Mouse (Mus musculus): ENCODE results near the gene Defa22. TPM values are rescaled to one million over a fixed set of nuclear protein-coding genes. Genes with fewer than 3 reads are reported as not detected.
"Not testable (repeated sequence)": the region's sequence is repeated elsewhere in the genome, so short reads cannot be mapped to it uniquely, and the experiment has no call there.

Gene Defa22
- polyA plus RNA-seq (2014; fragmentation: Nextera tagmentation; extraction: Ambion mirVana) = not detected in 2 replicates

DNA sequence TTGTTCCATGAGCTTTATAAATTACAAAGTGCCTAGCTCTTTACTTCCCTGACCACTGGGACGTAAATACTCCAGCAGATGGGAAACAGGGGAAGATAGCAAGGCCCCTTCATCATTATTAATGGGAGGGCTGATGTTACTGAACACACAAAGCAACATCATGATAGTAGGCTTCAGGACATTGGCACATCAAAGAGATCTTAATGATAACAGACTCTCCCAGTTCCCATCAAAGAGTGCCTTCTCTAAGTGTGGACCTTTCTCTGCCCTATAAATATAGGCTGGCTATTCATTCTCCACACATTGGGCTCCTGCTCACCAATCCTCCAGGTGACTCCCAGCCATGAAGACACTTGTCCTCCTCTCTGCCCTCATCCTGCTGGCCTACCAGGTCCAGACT, at the start of gene Defa22:
TSS of gene Defa22 (plus strand) at position 301 of the 400 bp plus-strand sequence.
- H3K9ac ChIP-seq (ENCODE audit: low read length); H3K36me3 ChIP-seq (ENCODE audit: control insufficient read depth, insufficient read depth, low read length); H3K4me2 ChIP-seq (ENCODE audit: low read depth, low read length, severe bottlenecking); H3K27ac ChIP-seq (ENCODE audit: low read depth, low read length); H3K4me3 ChIP-seq (ENCODE audit: low read depth, low read length); H3K9me3 ChIP-seq (ENCODE audit: control insufficient read depth, low read length); DNase-seq (ENCODE audit: low spot score); H3K4me1 ChIP-seq (replicated peaks; ENCODE audit: control insufficient read depth, insufficient read depth, low read length); H3K27me3 ChIP-seq (ENCODE audit: control insufficient read depth, insufficient read depth, low read length); ATAC-seq (replicated peaks; ENCODE audit: low FRiP score): not testable (repeated sequence)
- no CpG with 5 or more reads among the region's 1 CpGs for WGBS

DNA sequence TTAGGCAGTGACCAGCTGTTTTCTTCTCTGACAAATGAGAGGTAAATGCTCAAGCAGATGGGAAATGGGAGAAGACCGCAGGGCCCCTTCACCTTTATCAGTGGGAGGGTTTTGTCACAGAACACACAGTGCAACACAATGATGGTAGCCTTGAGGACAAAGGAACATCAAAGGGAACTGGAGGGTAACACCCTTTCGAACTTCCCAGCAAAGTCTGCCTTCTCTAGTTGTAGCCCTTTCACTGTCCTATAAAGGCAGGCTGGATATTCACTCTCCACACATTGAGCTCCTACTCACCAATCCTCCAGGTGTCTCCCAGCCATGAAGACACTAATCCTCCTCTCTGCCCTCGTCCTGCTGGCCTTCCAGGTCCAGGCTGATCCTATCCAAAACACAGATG, 27.7 kb upstream of the Defa22 start, which contains the start of gene Defa30:
TSS of gene Defa30 (plus strand) at position 301 of the 400 bp plus-strand sequence.
- not testable (repeated sequence) for H3K4me3 ChIP-seq (ENCODE audit: low read depth, low read length); ATAC-seq (replicated peaks; ENCODE audit: low FRiP score); H3K36me3 ChIP-seq (ENCODE audit: control insufficient read depth, insufficient read depth, low read length); H3K9me3 ChIP-seq (ENCODE audit: control insufficient read depth, low read length); DNase-seq (ENCODE audit: low spot score); H3K27ac ChIP-seq (ENCODE audit: low read depth, low read length); H3K4me1 ChIP-seq (replicated peaks; ENCODE audit: control insufficient read depth, insufficient read depth, low read length); H3K4me2 ChIP-seq (ENCODE audit: low read depth, low read length, severe bottlenecking); H3K9ac ChIP-seq (ENCODE audit: low read length); H3K27me3 ChIP-seq (ENCODE audit: control insufficient read depth, insufficient read depth, low read length)
- WGBS = 54% methylated on average over 3 of the region's 3 CpGs

DNA sequence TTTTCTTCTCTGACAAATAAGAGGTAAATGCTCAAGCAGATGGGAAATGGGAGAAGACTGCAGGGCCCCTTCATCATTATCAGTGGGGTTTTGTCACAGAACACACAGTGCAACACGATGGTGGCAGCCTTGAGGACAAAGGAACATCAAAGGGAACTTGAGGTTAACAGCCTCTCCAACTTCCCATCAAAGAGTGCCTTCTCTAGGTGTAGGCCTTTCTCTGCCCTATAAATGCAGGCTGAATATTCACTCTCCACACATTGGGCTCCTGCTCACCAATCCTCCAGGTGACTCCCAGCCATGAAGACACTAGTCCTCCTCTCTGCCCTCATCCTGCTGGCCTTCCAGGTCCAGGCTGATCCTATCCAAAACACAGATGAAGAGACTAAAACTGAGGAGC, 29.2 kb downstream of the Defa22 start, which contains the start of gene Defa31:
TSS of gene Defa31 (plus strand) at position 301 of the 400 bp plus-strand sequence.
- not testable (repeated sequence) for H3K9ac ChIP-seq (ENCODE audit: low read length); H3K27me3 ChIP-seq (ENCODE audit: control insufficient read depth, insufficient read depth, low read length); H3K9me3 ChIP-seq (ENCODE audit: control insufficient read depth, low read length); H3K4me1 ChIP-seq (replicated peaks; ENCODE audit: control insufficient read depth, insufficient read depth, low read length); H3K27ac ChIP-seq (ENCODE audit: low read depth, low read length); H3K4me2 ChIP-seq (ENCODE audit: low read depth, low read length, severe bottlenecking); ATAC-seq (replicated peaks; ENCODE audit: low FRiP score); H3K4me3 ChIP-seq (ENCODE audit: low read depth, low read length); H3K36me3 ChIP-seq (ENCODE audit: control insufficient read depth, insufficient read depth, low read length); DNase-seq (ENCODE audit: low spot score)
- WGBS = no CpG with 5 or more reads among the region's 1 CpGs

DNA sequence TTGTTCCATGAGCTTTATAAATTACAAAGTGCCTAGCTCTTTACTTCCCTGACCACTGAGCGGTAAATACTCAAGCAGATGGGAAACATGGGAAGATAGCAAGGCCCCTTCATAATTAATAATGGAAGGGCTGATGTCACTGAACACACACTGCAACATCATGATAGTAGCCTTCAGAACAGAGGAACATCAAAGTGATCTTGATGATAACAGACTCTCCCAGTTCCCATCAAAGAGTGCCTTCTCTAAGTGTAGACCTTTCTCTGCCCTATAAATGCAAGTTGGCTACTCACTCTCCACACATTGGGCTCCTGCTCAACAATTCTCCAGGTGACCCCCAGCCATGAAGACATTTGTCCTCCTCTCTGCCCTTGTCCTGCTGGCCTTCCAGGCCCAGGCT, 39.2 kb downstream of the Defa22 start, which contains the start of gene Gm15293:
TSS of gene Gm15293 (plus strand) at position 301 of the 400 bp plus-strand sequence.
- H3K27me3 ChIP-seq (ENCODE audit: control insufficient read depth, insufficient read depth, low read length); H3K4me3 ChIP-seq (ENCODE audit: low read depth, low read length); H3K27ac ChIP-seq (ENCODE audit: low read depth, low read length); DNase-seq (ENCODE audit: low spot score); H3K4me2 ChIP-seq (ENCODE audit: low read depth, low read length, severe bottlenecking); H3K9ac ChIP-seq (ENCODE audit: low read length); H3K36me3 ChIP-seq (ENCODE audit: control insufficient read depth, insufficient read depth, low read length); ATAC-seq (replicated peaks; ENCODE audit: low FRiP score); H3K9me3 ChIP-seq (ENCODE audit: control insufficient read depth, low read length); H3K4me1 ChIP-seq (replicated peaks; ENCODE audit: control insufficient read depth, insufficient read depth, low read length): not testable (repeated sequence)
- no CpG with 5 or more reads among the region's 1 CpGs for WGBS

Other genes starting within 250 kb of the Defa22 start
- gene Gm6040, start 240.2 kb upstream of the Defa22 start, polyA plus RNA-seq (2014; fragmentation: Nextera tagmentation; extraction: Ambion mirVana) = not detected in 2 replicates
- gene AY761185, start 217.6 kb upstream of the Defa22 start, polyA plus RNA-seq (2014; fragmentation: Nextera tagmentation; extraction: Ambion mirVana) = not detected in 2 replicates
- gene Defa21, start 136.7 kb upstream of the Defa22 start, polyA plus RNA-seq (2014; fragmentation: Nextera tagmentation; extraction: Ambion mirVana) = not detected in 2 replicates
- not detected in 2 replicates for gene Defa23, start 107.2 kb upstream of the Defa22 start, polyA plus RNA-seq (2014; fragmentation: Nextera tagmentation; extraction: Ambion mirVana)
- gene Defa35, start 97.2 kb upstream of the Defa22 start, polyA plus RNA-seq (2014; fragmentation: Nextera tagmentation; extraction: Ambion mirVana) = not detected in 2 replicates
- gene Defa25, start 77.8 kb upstream of the Defa22 start, polyA plus RNA-seq (2014; fragmentation: Nextera tagmentation; extraction: Ambion mirVana) = not detected in 2 replicates
- not detected in 2 replicates for gene Gm14851, start 66.2 kb upstream of the Defa22 start, polyA plus RNA-seq (2014; fragmentation: Nextera tagmentation; extraction: Ambion mirVana)
- gene Defa30, start 27.6 kb upstream of the Defa22 start, polyA plus RNA-seq (2014; fragmentation: Nextera tagmentation; extraction: Ambion mirVana) = not detected in 2 replicates
- not detected in 2 replicates for gene Defa31, start 29.3 kb downstream of the Defa22 start, polyA plus RNA-seq (2014; fragmentation: Nextera tagmentation; extraction: Ambion mirVana)
- gene Gm15293, start 39.3 kb downstream of the Defa22 start, polyA plus RNA-seq (2014; fragmentation: Nextera tagmentation; extraction: Ambion mirVana) = not detected in 2 replicates
- not detected in 2 replicates for gene Gm15292, start 87.5 kb downstream of the Defa22 start, polyA plus RNA-seq (2014; fragmentation: Nextera tagmentation; extraction: Ambion mirVana)
- not detected in 2 replicates for gene Defa27, start 153.3 kb downstream of the Defa22 start, polyA plus RNA-seq (2014; fragmentation: Nextera tagmentation; extraction: Ambion mirVana)
- not detected in 2 replicates for gene Defa29, start 164.7 kb downstream of the Defa22 start, polyA plus RNA-seq (2014; fragmentation: Nextera tagmentation; extraction: Ambion mirVana)
- not detected in 2 replicates for gene Defa2, start 216.2 kb downstream of the Defa22 start, polyA plus RNA-seq (2014; fragmentation: Nextera tagmentation; extraction: Ambion mirVana)
- gene Defa33, start 229.5 kb downstream of the Defa22 start, polyA plus RNA-seq (2014; fragmentation: Nextera tagmentation; extraction: Ambion mirVana) = not detected in 2 replicates